Mouse (Mus musculus): ENCODE measurements at regions not wholly inside any gene's neighbourhood (a gene's known extent, or its start where the extent isn't known, plus 50 kb on each side); places are given as distances from the start of the nearest gene placed in this dataset.

- Histone ChIP-seq H3K27me3 (replicated peaks) (no peaks in the 10 kb centered on the region), H3K4me1 (peaks cover 6% of the 10 kb centered on the region; the same call in 1 of the 2 replicates), H3K4me3 (replicated peaks) (no peak overlapping the region), H3K36me3 (replicated peaks; ENCODE audit: low read length) (no peaks in the 10 kb centered on the region), H3K9me3 (no peaks in the 10 kb centered on the region)
- TF ChIP-seq GATA1 (IDR thresholded peaks at IDR 0.05; ENCODE audit: borderline replicate concordance, low read length) (no peak), FLI1 (IDR thresholded peaks at IDR 0.05; ENCODE audit: low read length) (no peak)
Observed at GRCm38 (mm10) chr19:15851622-15852021, 95.5 kb downstream of the Psat1 start.

- Histone ChIP-seq H3K4me1 (peaks cover 6% of the 10 kb centered on the region; the same call in 1 of the 2 replicates), H3K9me3 (no peaks in the 10 kb centered on the region), H3K27me3 (replicated peaks) (no peaks in the 10 kb centered on the region), H3K36me3 (replicated peaks; ENCODE audit: low read length) (no peaks in the 10 kb centered on the region), H3K4me3 (replicated peaks) (no peak overlapping the region)
- TF ChIP-seq GATA1 (IDR thresholded peaks at IDR 0.05; ENCODE audit: borderline replicate concordance, low read length) (no peak), FLI1 (IDR thresholded peaks at IDR 0.05; ENCODE audit: low read length) (no peak)
Observed at GRCm38 (mm10) chr19:15850722-15851121, 96.4 kb downstream of the Psat1 start.

DNA sequence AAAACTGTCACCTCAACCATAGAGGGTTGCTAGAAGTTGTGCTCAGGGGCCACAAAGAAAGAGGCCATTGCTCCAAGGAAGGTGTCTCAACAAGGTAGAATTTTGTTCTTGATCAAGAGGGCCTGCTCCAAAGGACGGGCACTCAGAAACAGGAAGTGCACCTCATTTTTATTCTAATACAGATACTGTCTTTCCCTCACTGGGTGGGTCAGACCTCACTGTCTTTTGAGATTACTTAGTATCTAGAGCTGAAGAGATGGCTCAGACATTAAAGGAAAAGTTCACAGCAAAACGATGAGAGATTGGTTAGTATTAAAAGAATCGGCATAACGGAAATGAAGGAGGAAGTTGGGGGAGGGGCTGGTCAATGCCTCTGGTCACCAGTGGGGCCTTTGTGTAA, 97.9 kb downstream of the Psat1 start:
- Histone ChIP-seq H3K9me3 (no peaks in the 10 kb centered on the region), H3K4me3 (replicated peaks) (no peak overlapping the region), H3K36me3 (replicated peaks; ENCODE audit: low read length) (no peaks in the 10 kb centered on the region), H3K27me3 (replicated peaks) (no peaks in the 10 kb centered on the region), H3K4me1 (peaks cover 6% of the 10 kb centered on the region; the same call in 1 of the 2 replicates)
- TF ChIP-seq GATA1 (IDR thresholded peaks at IDR 0.05; ENCODE audit: borderline replicate concordance, low read length), result no peak
- no peak for TF ChIP-seq FLI1 (IDR thresholded peaks at IDR 0.05; ENCODE audit: low read length)

GRCm38 (mm10) chr19:15838327-15838726, 108.8 kb downstream of the Psat1 start:
- Histone ChIP-seq H3K36me3 (replicated peaks; ENCODE audit: low read length) (no peaks in the 10 kb centered on the region), H3K4me1 (peaks cover 21% of the 10 kb centered on the region), H3K27me3 (replicated peaks) (peaks cover 9% of the 10 kb centered on the region), H3K4me3 (replicated peaks) (no peak overlapping the region), H3K9me3 (peaks cover 5% of the 10 kb centered on the region; the same call in 1 of the 2 replicates)
- no peak for TF ChIP-seq FLI1 (IDR thresholded peaks at IDR 0.05; ENCODE audit: low read length)
- TF ChIP-seq GATA1 (IDR thresholded peaks at IDR 0.05; ENCODE audit: borderline replicate concordance, low read length), result no peak

- H3K36me3 ChIP-seq (replicated peaks; ENCODE audit: low read length), result no peaks in the 10 kb centered on the region
- no peak for TF ChIP-seq FLI1 (IDR thresholded peaks at IDR 0.05; ENCODE audit: low read length)
- no peak for TF ChIP-seq GATA1 (IDR thresholded peaks at IDR 0.05; ENCODE audit: borderline replicate concordance, low read length)
Observed at GRCm38 (mm10) chr19:15837715-15838175, 109.4 kb downstream of the Psat1 start.

DNA sequence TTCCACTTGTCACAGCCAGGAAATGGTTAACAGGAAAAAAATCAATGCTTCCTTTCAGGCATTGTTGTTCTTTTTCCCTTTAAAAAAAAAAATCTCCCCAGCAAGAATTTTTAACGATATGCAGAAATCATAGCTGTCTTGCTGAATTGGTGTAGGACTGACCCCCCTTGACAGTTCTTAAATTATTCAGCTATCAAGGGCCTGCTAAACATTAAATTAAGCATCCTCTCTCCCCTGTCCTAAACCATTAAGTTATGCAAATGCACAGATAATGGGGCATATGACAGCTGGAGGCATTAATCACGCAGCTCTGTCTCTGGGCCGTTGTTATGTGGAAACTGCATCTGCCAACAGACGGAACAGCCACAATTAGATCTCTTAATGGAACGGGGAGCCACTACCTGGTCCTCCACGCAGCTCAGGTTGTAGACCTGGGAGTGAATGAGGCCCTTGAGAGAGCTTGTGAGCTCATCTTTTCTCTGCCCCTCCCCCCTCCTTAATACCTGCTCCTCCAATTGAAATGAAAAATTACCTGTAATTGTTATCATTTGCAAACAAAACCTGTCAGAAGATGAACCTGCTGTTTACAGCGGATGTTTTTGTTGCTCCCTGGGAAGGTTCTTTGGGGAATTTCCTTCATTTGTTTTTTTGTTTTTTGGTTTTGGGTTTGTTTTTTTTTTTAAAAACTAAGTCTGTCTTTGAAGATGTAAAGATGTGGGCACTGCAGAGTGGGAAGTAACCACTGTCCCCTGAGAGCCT, 110.0 kb downstream of the Psat1 start:
- H3K4me3 ChIP-seq (replicated peaks), result peak overlapping the region; percentile 12
- peaks cover 5% of the 10 kb centered on the region; the same call in 1 of the 2 replicates for H3K9me3 ChIP-seq
- peaks cover 9% of the 10 kb centered on the region for H3K27me3 ChIP-seq (replicated peaks)
- TF ChIP-seq FLI1 (IDR thresholded peaks at IDR 0.05; ENCODE audit: low read length) (no peak), GATA1 (IDR thresholded peaks at IDR 0.05; ENCODE audit: borderline replicate concordance, low read length) (no peak)
- H3K4me1 ChIP-seq, result peaks cover 21% of the 10 kb centered on the region
- no peaks in the 10 kb centered on the region for H3K36me3 ChIP-seq (replicated peaks; ENCODE audit: low read length)

More at GRCm38 (mm10) chr19:15837715-15838175, 109.4 kb downstream of the Psat1 start:
- Histone ChIP-seq H3K27me3 (replicated peaks) (peaks cover 9% of the 10 kb centered on the region), H3K4me1 (peaks cover 21% of the 10 kb centered on the region), H3K9me3 (peaks cover 5% of the 10 kb centered on the region; the same call in 1 of the 2 replicates), H3K4me3 (replicated peaks) (no peak overlapping the region)

GRCm38 (mm10) chr19:15836201-15836955, 110.8 kb downstream of the Psat1 start:
- no peak overlapping the region for H3K4me3 ChIP-seq (replicated peaks)
- TF ChIP-seq GATA1 (IDR thresholded peaks at IDR 0.05; ENCODE audit: borderline replicate concordance, low read length) (no peak), FLI1 (IDR thresholded peaks at IDR 0.05; ENCODE audit: low read length) (no peak)
- no peaks in the 10 kb centered on the region for H3K36me3 ChIP-seq (replicated peaks; ENCODE audit: low read length)
- H3K9me3 ChIP-seq, result peaks cover 5% of the 10 kb centered on the region; the same call in 1 of the 2 replicates
- H3K4me1 ChIP-seq, result peaks cover 21% of the 10 kb centered on the region
- H3K27me3 ChIP-seq (replicated peaks), result peaks cover 9% of the 10 kb centered on the region

GRCm38 (mm10) chr19:15830385-15830784, 116.8 kb downstream of the Psat1 start:
- TF ChIP-seq GATA1 (IDR thresholded peaks at IDR 0.05; ENCODE audit: borderline replicate concordance, low read length), result no peak
- no peak for TF ChIP-seq FLI1 (IDR thresholded peaks at IDR 0.05; ENCODE audit: low read length)

GRCm38 (mm10) chr19:15829158-15829557, 118.0 kb downstream of the Psat1 start:
- Histone ChIP-seq H3K4me1 (0 out of 2 replicates have a peak, but pooled peaks cover 3% of the 10 kb centered on the region), H3K9me3 (no peaks in the 10 kb centered on the region), H3K36me3 (replicated peaks; ENCODE audit: low read length) (no peaks in the 10 kb centered on the region), H3K4me3 (replicated peaks) (no peak overlapping the region), H3K27me3 (replicated peaks) (peaks cover 2% of the 10 kb centered on the region)
- TF ChIP-seq FLI1 (IDR thresholded peaks at IDR 0.05; ENCODE audit: low read length) (no peak), GATA1 (IDR thresholded peaks at IDR 0.05; ENCODE audit: borderline replicate concordance, low read length) (no peak)

More at GRCm38 (mm10) chr19:15830385-15830784, 116.8 kb downstream of the Psat1 start:
- H3K4me3 ChIP-seq (replicated peaks), result no peak overlapping the region
- no peaks in the 10 kb centered on the region for H3K36me3 ChIP-seq (replicated peaks; ENCODE audit: low read length)
- 0 out of 2 replicates have a peak, but pooled peaks cover 3% of the 10 kb centered on the region for H3K4me1 ChIP-seq
- peaks cover 6% of the 10 kb centered on the region for H3K27me3 ChIP-seq (replicated peaks)
- no peaks in the 10 kb centered on the region for H3K9me3 ChIP-seq

Data from megakaryocyte, embryonic 14.5 days (primary cell).